Mouse (Mus musculus): ENCODE measurements at regions not wholly inside any gene's neighbourhood (a gene's known extent, or its start where the extent isn't known, plus 50 kb on each side); places are given as distances from the start of the nearest gene placed in this dataset.

DNA sequence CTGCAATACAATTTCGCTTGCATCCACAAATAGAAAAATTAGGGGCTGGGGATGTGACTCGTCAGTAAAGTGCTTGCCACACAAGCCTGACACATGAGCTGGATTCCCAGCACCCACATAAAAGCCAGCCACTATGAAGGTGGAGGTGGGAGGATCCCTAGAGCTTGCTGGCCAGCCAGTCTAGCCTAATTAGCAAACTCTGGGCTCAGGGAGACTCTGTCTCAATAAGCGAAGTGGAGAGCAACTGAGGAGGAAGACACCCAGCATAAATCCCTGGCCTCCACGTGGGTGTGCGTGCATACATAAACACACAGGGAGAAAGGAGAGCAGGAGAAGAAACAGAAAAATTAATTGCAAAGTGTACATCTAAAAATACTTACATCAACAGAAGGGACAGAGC, 134.1 kb upstream of the Gm6657 start:
- Histone ChIP-seq H3K4me3 (no peak overlapping the region), H3K27ac (no peak overlapping the region)
- no peak for DNase-seq (ENCODE audit: low spot score in 2 of 2)
- TF ChIP-seq CTCF (conservative IDR thresholded peaks at IDR 0.05): no peak

DNA sequence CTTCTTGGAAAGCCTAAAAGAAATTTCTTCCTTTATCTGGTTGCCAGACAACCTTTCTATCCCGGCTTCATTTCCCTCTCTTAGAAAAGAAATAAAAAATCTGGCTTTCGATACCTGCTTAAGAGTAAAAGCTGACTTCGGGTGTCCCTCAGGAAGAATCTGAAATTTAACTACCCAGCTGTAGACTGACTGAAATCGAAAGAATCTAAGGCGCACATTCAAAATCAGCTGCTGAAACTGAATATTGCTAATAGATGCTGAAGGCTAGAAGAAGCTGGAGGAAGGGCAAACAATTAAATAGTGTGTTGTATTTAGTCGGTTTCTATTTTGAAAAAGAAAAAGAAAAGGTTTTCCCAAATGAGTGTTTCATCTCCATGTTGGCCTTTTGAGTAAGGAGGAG, 128.0 kb upstream of the Gm6657 start:
- TF ChIP-seq CTCF (conservative IDR thresholded peaks at IDR 0.05): no peak
- DNase-seq (ENCODE audit: low spot score in 2 of 2): no peak
- H3K27ac ChIP-seq: no peak overlapping the region
- H3K4me3 ChIP-seq: no peak overlapping the region

DNA sequence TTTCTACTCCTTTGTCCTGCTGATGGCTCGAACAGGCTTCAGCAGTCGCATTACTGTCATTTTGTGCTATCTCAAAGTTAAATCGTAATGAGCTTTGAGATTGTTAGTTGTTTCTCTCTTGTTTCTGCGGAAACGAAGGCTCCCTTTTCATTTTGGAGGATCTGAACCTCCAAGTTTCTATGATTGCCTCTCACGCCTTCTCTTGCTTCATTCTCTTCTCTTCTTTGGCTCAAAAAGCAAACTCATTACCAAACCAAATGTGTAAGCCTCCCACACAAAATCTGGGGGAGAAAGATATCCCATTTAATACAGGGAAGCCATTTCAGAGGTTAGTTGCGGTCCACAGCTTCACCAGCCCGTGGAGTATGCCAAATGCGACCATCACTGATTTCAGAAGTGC, 121.1 kb upstream of the Gm6657 start:
- no peak for TF ChIP-seq CTCF (conservative IDR thresholded peaks at IDR 0.05)
- peak in 1 of 2 experiments; percentile 44 for DNase-seq (ENCODE audit: low spot score in 2 of 2)
- H3K4me3 ChIP-seq: no peak overlapping the region
- peak overlapping the region; percentile 36; the same call in 1 of the 2 replicates for H3K27ac ChIP-seq

DNA sequence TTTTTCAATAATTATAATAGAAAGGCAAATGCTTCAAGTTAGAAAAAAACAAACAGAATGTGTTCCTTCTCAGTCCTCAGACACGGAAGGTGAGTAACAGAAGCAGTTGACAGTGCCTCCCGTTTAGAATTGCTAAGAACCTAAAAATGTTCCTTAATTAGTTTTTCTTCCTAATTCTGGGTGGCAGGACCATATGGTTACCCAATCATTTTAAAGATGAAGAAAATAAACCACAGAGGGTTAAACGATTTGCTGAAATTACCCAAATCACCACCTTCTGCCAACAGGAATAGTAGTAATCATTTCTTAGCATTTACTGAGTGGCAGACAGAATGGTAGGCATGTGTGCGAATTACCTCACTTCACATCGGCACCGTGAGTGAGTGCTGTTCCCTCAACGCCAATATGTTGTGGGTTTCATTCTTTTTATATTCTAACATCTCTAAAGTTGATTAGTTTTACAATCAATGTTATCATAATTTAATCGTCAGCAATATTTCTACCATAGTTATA, 119.7 kb upstream of the Gm6657 start:
- H3K27ac ChIP-seq: no peak overlapping the region
- DNase-seq (ENCODE audit: low spot score in 2 of 2): no peak
- TF ChIP-seq CTCF (conservative IDR thresholded peaks at IDR 0.05): no peak
- no peak overlapping the region for H3K4me3 ChIP-seq

DNA sequence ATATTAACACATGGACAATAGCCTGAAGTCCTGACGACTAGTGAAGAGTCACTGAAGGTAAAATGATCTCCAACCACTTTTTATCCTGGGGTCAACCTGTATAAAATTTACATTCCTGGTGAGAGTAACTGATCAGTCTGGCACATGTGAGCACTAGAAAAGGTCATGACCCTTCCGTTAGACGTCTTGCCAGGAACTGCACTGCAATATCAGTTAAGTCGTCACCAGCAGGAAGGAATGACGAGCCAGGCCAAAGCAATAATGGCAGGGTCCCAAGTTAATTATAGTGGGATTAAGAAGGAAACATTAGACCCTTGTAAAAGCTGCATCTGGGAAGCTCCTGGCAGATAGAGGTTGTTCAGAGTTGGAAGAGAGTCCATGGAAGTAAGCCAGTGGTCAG, 116.8 kb upstream of the Gm6657 start:
- no peak for TF ChIP-seq CTCF (conservative IDR thresholded peaks at IDR 0.05)

DNA sequence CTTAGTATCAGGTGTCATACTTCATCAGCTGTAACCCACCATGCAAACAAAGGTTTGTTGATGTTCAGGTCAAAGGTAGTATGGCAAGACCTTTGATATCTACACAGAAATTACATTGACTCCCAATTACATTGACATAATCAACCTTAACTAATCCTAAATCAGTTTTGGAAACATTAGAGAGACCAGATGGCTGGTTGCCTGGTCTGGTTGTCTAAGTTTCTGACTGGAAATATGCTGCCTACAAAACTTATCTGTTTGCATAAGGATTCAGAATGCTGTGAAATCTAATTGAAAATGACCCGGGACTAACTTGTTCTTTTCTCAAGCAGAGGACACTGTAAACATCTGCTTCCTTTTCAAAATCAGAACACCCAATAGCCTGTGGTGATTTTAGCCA, 111.9 kb upstream of the Gm6657 start:
- no peak for TF ChIP-seq CTCF (conservative IDR thresholded peaks at IDR 0.05)
- DNase-seq (ENCODE audit: low spot score in 2 of 2): no peak

More for the DNA sequence above, 116.8 kb upstream of the Gm6657 start:
- no peak overlapping the region for H3K27ac ChIP-seq
- DNase-seq (ENCODE audit: low spot score in 2 of 2): no peak
- H3K4me3 ChIP-seq: no peak overlapping the region

DNA sequence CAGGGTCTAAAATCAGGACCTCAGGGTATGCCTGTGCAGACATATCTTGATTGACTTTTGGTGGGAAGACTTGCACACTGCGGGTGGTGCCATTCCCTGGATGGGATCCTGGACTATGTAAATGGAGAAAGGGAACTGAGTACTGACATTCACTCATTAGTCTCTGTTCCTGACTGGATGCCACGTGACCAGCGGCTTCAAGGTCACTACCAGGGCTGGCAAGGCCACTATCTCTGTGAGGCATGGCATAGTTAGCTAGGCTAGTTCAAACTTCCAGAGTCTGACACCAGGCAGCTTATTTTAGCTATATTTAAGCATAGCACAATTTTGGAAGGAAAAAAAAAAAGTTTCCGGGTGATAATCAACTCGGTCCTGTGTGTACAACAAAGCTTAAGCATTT, 108.0 kb upstream of the Gm6657 start:
- no peak for TF ChIP-seq CTCF (conservative IDR thresholded peaks at IDR 0.05)

More for the DNA sequence above, 111.9 kb upstream of the Gm6657 start:
- Histone ChIP-seq H3K27ac (no peak overlapping the region), H3K4me3 (no peak overlapping the region)

DNA sequence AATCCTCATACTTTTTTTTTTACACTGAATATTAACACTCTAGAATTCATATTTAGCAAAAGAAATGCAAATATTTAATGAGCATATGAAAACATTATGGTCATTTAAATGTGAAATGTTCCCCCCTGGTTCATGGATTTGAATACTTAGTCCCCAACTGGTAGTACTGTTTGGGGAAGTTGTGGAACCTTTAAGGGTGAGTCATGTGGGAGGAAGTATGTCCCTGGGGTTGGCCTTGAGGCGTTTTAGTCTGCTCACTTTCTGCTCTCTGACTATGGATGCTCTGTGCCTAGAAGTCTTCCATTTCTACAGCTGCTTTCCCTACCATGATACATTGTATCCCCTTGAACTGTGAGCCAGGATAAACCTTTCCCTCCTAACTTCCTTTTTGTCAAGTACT, 106.1 kb upstream of the Gm6657 start:
- no peak for DNase-seq (ENCODE audit: low spot score in 2 of 2)
- Histone ChIP-seq H3K4me3 (no peak overlapping the region), H3K27ac (no peak overlapping the region)
- TF ChIP-seq CTCF (conservative IDR thresholded peaks at IDR 0.05): no peak

More for the DNA sequence above, 108.0 kb upstream of the Gm6657 start:
- DNase-seq (ENCODE audit: low spot score in 2 of 2): no peak
- Histone ChIP-seq H3K4me3 (no peak overlapping the region), H3K27ac (no peak overlapping the region)

DNA sequence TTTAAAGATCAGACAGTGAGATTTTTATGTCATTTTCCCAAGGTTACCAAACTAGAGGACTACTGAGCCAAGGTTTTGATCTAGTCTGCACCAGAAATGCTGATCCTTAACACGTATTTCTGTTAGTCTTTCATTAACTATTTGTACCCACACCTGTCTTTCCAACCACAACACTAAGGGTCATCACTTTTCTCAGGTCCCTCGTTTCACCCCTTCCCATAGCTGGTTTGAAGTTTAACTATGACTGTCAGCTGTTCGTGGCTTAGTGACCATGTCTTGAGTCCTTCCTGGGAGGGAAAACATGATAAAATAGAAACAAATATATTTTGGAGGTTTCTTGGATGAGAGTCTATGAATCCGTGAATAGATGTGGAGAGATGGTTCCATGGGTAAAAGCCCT, 99.6 kb upstream of the Gm6657 start:
- no peak for TF ChIP-seq CTCF (conservative IDR thresholded peaks at IDR 0.05)
- no peak overlapping the region for H3K27ac ChIP-seq
- no peak overlapping the region for H3K4me3 ChIP-seq
- no peak for DNase-seq (ENCODE audit: low spot score in 2 of 2)

DNA sequence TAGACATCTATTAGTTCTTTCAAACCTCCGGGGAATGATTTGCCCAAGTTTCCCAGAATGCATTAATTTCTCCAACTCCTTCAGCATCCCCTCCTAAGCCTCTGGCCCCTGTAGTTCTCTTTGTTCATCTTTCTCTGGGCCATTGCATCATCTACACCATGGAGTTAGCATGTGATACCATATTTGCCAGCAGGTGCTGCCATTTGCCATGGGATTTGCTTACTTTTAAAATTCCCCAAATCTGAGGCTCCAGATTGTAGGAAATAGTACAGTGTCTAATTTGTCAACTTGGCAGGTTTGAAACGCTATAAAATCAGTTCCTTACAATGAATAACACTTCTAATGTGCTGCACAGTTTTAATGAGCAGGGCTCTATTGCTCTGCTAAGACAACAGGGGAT, 98.7 kb upstream of the Gm6657 start:
- no peak overlapping the region for H3K27ac ChIP-seq
- no peak for DNase-seq (ENCODE audit: low spot score in 2 of 2)
- no peak overlapping the region for H3K4me3 ChIP-seq
- TF ChIP-seq CTCF (conservative IDR thresholded peaks at IDR 0.05): peak; percentile 62

DNA sequence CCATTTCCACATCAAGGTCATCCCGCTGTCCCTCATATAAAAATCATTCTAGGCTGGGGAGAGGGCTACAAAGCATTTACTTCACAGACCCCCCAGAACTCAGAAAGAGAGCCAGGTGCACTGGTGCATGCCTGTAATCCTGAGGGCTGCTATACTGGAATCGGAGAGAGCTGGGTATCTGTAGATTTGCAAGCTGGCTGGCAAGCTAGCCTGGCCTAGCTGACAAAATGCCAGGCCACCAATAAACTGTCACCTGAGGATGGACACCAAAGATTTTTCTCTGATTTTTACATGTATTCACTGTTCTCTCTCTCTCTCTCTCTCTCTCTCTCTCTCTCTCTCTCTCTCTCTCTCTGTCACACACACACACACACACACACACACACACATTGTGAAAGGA, 98.1 kb upstream of the Gm6657 start:
- TF ChIP-seq CTCF (conservative IDR thresholded peaks at IDR 0.05): no peak
- Histone ChIP-seq H3K4me3 (no peak overlapping the region), H3K27ac (no peak overlapping the region)
- no peak for DNase-seq (ENCODE audit: low spot score in 2 of 2)

DNA sequence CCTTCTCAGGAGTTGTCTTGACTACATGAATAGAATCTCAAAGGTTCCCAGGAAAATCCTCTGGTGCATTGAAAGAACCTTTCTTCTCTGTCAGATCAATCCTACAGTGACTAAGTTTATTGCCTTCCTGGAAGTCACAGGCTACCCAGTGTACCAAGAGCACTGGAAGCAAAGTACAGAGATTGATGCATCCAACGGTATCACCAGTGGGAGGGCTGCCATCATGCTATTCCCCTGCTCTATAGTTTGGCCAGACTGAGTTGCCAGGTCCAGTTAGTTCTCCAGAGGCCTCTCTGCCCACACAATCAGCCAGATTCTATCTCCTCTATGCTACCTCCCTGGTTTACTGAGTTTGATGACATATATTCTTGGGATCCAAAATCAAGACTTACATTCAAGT, 96.9 kb upstream of the Gm6657 start:
- no peak for DNase-seq (ENCODE audit: low spot score in 2 of 2)
- TF ChIP-seq CTCF (conservative IDR thresholded peaks at IDR 0.05): no peak
- Histone ChIP-seq H3K27ac (no peak overlapping the region), H3K4me3 (no peak overlapping the region)

DNA sequence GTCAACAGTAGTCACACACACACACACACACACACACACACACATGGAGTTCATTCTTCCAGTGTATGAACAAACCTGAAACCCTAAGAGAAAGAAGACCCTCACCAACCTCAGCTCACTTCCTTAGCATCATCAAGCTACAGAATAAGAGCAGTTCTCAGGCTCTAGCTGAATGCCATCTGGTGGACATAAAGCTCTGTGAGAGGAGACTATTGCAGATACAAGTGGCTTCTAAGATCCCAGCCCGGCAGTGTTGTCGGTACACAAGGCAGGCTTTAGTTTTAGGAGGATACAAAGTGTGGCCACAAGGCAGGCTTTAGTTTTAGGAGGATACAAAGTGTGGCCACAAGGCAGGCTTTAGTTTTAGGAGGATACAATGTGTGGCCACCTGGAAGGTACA, 96.3 kb upstream of the Gm6657 start:
- peak; percentile 41 for TF ChIP-seq CTCF (conservative IDR thresholded peaks at IDR 0.05)
- Histone ChIP-seq H3K4me3 (no peak overlapping the region), H3K27ac (no peak overlapping the region; the same call in 1 of the 2 replicates)
- no peak for DNase-seq (ENCODE audit: low spot score in 2 of 2)

DNA sequence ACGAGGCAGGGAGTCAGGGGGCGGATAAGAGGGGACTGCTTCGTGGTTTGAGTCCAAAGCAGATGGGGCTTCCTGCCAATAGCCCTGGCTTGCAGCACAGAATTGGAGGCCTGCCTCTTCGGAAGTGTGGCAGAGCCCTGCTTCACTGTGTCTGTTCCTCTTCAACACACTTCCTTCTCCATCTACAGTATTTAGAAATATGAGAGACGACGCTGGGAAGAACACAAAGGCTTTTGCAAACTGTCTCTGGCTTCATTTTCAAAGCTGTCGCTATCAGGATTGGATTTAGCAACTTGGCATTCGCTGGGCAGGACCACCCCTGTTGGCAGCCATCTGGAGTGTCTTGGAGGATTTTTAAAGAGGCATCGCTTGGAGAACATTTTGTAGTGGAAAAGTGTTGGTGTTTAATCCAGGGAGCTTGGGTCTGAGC, 95.3 kb upstream of the Gm6657 start:
- TF ChIP-seq CTCF (conservative IDR thresholded peaks at IDR 0.05): no peak
- H3K4me3 ChIP-seq: peak overlapping the region; percentile 18; the same call in 1 of the 2 replicates
- H3K27ac ChIP-seq: peak overlapping the region; percentile 79
- DNase-seq (ENCODE audit: low spot score in 2 of 2): peak; percentile 61 to 69

DNA sequence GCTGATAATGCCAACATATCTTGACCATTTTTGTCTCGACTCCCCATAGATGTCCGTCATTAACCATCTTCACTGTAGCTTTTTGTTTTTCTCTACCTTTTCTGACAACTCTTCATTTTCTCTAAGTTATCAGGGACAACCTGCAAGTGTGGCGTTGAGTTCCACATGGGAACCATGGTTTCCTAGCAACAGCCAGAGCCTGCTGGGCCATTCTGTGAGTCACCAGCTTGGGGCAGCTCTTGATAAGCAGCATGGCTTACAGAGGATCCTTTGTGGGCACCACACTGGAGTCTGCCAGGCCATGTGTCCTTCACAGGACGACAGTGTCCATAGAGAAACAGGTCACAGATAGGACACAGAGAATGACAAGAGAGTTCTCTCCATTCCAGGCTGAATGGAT, 94.3 kb upstream of the Gm6657 start:
- peak overlapping the region; percentile 79; the same call in 1 of the 2 replicates for H3K27ac ChIP-seq
- TF ChIP-seq CTCF (conservative IDR thresholded peaks at IDR 0.05): no peak
- peak in 1 of 2 experiments; percentile 29 for DNase-seq (ENCODE audit: low spot score in 2 of 2)
- no peak overlapping the region for H3K4me3 ChIP-seq
